Mouse (Mus musculus) erythroblast, adult 5-6 weeks (primary cell): Measurements from ENCODE around the gene 9530077C05Rik. TPM values are rescaled to one million over a fixed set of nuclear protein-coding genes. Genes with fewer than 3 reads are reported as not detected.

Experiments used
- total RNA-seq, 2 experiments: library from RNA; stranded (forward) in 1 of 2; stranded (reverse) in 1 of 2; fragments of 150-400 nt in 1 of 2; fragments of 200-764, 138-1000 nt in 1 of 2; gene quantifications; 2 replicates each; pipeline versions ENCODE4 v1.2.3 to v1.2.4; 2015 to 2017; ENCODE audit warnings: low replicate concordance in 2 of 2

Gene 9530077C05Rik
- total RNA-seq, 2 experiments from 2014 or later, result 2.0 to 2.3 TPM

Other genes with a start within 250 kb of the 9530077C05Rik start
- gene Zfp872, start 223.4 kb upstream of the 9530077C05Rik start, total RNA-seq (2015; ENCODE audit: low replicate concordance), result not detected in 2 replicates
- not detected in 2 replicates for gene Zfp872, start 223.4 kb upstream of the 9530077C05Rik start, total RNA-seq (2017; ENCODE audit: low replicate concordance)
- 6.5 and 25.4 TPM in 2 replicates for gene Zfp809, start 185.8 kb upstream of the 9530077C05Rik start, total RNA-seq (2015; ENCODE audit: low replicate concordance)
- gene Zfp809, start 185.8 kb upstream of the 9530077C05Rik start, total RNA-seq (2017; ENCODE audit: low replicate concordance), result 11.0 and 14.8 TPM in 2 replicates
- gene Zfp599, start 151.6 kb upstream of the 9530077C05Rik start, total RNA-seq (2015; ENCODE audit: low replicate concordance), result 0.96 and 4.0 TPM in 2 replicates
- gene Zfp599, start 151.6 kb upstream of the 9530077C05Rik start, total RNA-seq (2017; ENCODE audit: low replicate concordance), result 0.17 TPM in 1 of 2 replicates, not detected in the other
- gene Zfp810, start 103.9 kb upstream of the 9530077C05Rik start, total RNA-seq (2015; ENCODE audit: low replicate concordance), result 0.63 and 4.0 TPM in 2 replicates
- 0.43 and 3.2 TPM in 2 replicates for gene Zfp810, start 103.9 kb upstream of the 9530077C05Rik start, total RNA-seq (2017; ENCODE audit: low replicate concordance)
- gene Anln, start 22.3 kb upstream of the 9530077C05Rik start, total RNA-seq (2015; ENCODE audit: low replicate concordance), result 43.7 and 47.1 TPM in 2 replicates
- 35.8 and 68.9 TPM in 2 replicates for gene Anln, start 22.3 kb upstream of the 9530077C05Rik start, total RNA-seq (2017; ENCODE audit: low replicate concordance)
- gene Gm17545, start 42.8 kb downstream of the 9530077C05Rik start, total RNA-seq (2015; ENCODE audit: low replicate concordance), result not detected in 2 replicates
- gene Gm17545, start 42.8 kb downstream of the 9530077C05Rik start, total RNA-seq (2017; ENCODE audit: low replicate concordance), result not detected in 2 replicates
- 39.6 and 45.8 TPM in 2 replicates for gene Rp9, start 58.2 kb downstream of the 9530077C05Rik start, total RNA-seq (2015; ENCODE audit: low replicate concordance)
- gene Rp9, start 58.2 kb downstream of the 9530077C05Rik start, total RNA-seq (2017; ENCODE audit: low replicate concordance), result 24.4 and 53.5 TPM in 2 replicates
- 5.0 and 13.8 TPM in 2 replicates for gene Bbs9, start 64.2 kb downstream of the 9530077C05Rik start, total RNA-seq (2015; ENCODE audit: low replicate concordance)
- gene Bbs9, start 64.2 kb downstream of the 9530077C05Rik start, total RNA-seq (2017; ENCODE audit: low replicate concordance), result 5.3 and 9.2 TPM in 2 replicates